Mouse (Mus musculus) effector memory CD4-positive, alpha-beta T cell, adult 7 months (primary cell): ENCODE measurements around the gene Uox. TPM values are rescaled to one million over a fixed set of nuclear protein-coding genes. Genes with fewer than 3 reads are reported as not detected.

Source experiments
- polyA plus RNA-seq: library from polyadenylated mRNA; unstranded; fragments of 100-300 nt; shearing (Covaris generic); gene quantifications from one replicate; pipeline ENCODE4 v1.2.1, GENCODE M21; 2017

Gene Uox
- not detected for polyA plus RNA-seq

DNA sequence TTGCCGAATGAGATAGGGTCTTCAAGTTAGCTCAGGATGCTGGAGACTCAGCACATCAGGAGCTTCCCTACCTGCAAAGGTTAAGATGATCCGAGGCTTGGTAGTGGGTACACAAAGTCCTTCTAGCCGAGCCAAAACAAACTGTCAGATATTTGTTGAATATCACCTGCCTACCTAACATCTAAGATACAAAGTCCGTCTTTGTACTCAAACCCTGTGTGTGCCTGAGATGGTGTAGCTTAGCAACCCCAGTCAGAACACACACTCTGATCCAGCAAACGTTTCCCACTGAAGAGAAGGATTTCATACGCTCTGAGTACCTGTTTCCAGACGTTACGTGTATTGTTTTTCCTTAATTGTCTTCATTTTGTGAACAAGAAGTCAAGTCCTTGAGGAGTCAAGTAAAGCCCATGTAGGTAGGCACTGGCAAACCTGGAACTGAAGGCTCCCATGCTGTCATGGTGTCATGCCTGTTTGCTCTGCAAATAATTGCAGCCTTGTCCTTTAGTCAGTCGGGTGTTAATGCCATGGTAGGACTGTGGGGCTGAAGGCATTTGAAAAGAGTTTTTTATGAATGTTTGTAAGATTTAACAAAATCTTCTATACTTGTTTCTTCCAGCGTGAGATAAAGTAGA, at the start of gene Uox:
Gene Uox, plus strand, starts transcription at position 279 of the 635 bp plus-strand sequence.

DNA sequence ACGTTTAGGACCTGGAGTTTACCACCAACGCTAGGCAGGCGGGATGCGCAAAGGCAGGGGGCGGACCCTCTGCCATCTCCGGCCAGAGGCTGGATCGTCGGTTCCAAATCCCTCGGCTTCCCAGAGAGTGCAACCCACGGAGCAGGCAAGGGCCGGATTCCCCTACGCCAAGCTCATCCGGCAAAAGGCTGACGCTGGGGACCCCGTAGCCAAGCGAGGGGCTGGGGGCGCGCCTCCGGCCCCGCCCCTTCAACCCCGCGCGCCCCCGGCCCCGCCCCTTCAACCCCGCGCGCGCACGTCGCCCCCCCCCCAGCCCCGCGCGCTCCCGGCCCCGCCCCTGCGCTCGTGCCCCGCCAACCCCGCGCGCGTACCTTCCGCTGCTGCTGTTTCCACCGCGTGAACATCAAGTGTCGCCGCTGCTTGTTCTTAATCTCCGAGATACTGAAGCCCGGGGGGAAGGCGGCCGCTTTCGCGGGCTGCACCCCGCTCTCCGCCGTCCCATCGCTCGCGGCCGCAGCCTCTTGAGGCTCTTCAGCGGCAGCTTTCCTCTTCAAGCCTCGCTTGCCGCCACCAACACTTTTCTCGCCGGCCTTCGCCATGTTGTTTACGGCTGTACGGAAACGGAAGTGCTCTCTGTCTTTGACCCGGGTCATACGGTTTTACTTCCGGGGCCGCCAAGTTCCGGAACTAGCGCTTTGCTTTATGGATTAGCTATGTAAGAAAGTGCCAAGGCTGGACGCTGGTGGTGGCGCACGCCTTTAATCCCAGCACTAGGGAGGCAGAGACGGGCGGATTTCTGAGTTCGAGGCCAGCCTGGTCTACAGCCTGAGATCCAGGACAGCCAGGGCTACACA, 49.2 kb upstream of the Uox start, which contains the start of gene Rpf1:
Gene Rpf1, minus strand, starts transcription at position 632 of the 854 bp plus-strand sequence.

DNA sequence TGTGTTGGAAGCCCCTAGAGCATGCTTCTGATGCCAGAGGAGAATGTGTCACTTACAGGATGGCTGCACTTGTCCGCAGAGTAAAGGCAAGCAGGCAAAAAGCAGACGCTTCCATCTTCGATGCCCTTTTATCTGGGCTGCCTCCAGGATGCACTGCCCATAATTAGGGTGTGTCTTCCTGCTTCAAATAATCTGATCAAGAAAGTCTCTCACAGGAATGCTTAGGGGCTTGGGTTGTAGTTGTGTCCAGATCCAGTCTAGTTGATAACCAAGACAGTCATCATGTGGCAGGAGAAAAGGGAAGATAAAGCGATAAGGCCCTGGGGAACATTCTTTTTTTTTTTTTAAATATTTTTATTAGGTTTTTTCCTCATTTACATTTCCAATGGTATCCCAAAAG, 45.3 kb downstream of the Uox start, which contains the start of gene Dnase2b:
Gene Dnase2b, minus strand, starts transcription at position 101 of the 400 bp plus-strand sequence.

DNA sequence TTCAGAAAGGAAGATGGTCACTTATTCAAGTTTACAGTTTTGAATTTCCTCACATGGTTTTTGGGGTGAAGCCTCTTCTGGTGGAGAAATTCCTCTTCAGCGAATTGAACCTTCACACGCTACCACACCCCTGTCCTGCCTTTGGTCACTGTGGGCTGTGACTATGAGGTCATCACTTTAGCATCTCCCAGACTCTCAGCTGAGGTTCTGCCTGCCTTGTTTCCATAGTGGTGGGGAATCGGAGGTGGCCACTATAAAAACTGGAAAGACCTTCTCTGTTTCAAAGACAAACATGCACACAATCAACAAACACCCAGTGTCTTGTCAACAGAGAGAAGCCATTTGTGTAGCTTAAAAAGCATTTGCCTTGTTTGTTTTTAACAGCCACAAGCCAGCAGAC, 81.0 kb downstream of the Uox start, which contains the start of gene 4930503B20Rik:
Gene 4930503B20Rik, minus strand, starts transcription at position 101 of the 400 bp plus-strand sequence.

Other genes starting within 250 kb of the Uox start
- 4.9 TPM for gene Ssx2ip, start 165.8 kb upstream of the Uox start, polyA plus RNA-seq
- 2.0 TPM for gene Ctbs, start 120.6 kb upstream of the Uox start, polyA plus RNA-seq
- 8.6 TPM for gene Spata1, start 70.7 kb upstream of the Uox start, polyA plus RNA-seq
- 400 TPM for gene Gng5, start 70.6 kb upstream of the Uox start, polyA plus RNA-seq
- gene Rpf1, start 49.0 kb upstream of the Uox start, polyA plus RNA-seq = 94.1 TPM
- not detected for gene Dnase2b, start 45.2 kb downstream of the Uox start, polyA plus RNA-seq
- gene 4930503B20Rik, start 80.9 kb downstream of the Uox start, polyA plus RNA-seq = not detected
- not detected for gene Samd13, start 115.2 kb downstream of the Uox start, polyA plus RNA-seq
- 131 TPM for gene Prkacb, start 242.6 kb downstream of the Uox start, polyA plus RNA-seq